Mouse (Mus musculus): ENCODE results near the gene Txnrd2. TPM values are rescaled to one million over a fixed set of nuclear protein-coding genes. Genes with fewer than 3 reads are reported as not detected.

The Txnrd2 gene
- polyA plus RNA-seq, 1 experiment from 2014 or later: 34.5 TPM

- H3K27ac ChIP-seq (replicated peaks): no peak overlapping the region
- no peak overlapping the region for H3K9ac ChIP-seq
- H3K27me3 ChIP-seq (replicated peaks): no peaks in the 10 kb centered on the region
- ATAC-seq (ENCODE audit: extremely low read depth, insufficient number of reproducible peaks, low FRiP score, low TSS enrichment): no peak
- no peaks in the 10 kb centered on the region for H3K9me3 ChIP-seq
- H3K36me3 ChIP-seq: peaks cover 65% of the 10 kb centered on the region
- peaks cover 44% of the 10 kb centered on the region for H3K4me1 ChIP-seq
- H3K4me2 ChIP-seq: no peak overlapping the region
- WGBS: 85% methylated on average over 1 of the region's 1 CpGs
- no peak overlapping the region for H3K4me3 ChIP-seq
Observed at GRCm38 (mm10) chr16:18419603-18420026, 6.6 kb upstream of the Txnrd2 start.

- H3K36me3 ChIP-seq: peaks cover 57% of the 10 kb centered on the region
- no peaks in the 10 kb centered on the region for H3K27me3 ChIP-seq (replicated peaks)
- no peak overlapping the region for H3K4me2 ChIP-seq
- H3K4me1 ChIP-seq: peaks cover 53% of the 10 kb centered on the region
- 73% methylated on average over 3 of the region's 3 CpGs for WGBS
- H3K4me3 ChIP-seq: no peak overlapping the region
- no peak for ATAC-seq (ENCODE audit: extremely low read depth, insufficient number of reproducible peaks, low FRiP score, low TSS enrichment)
- no peak overlapping the region for H3K27ac ChIP-seq (replicated peaks)
- no peaks in the 10 kb centered on the region for H3K9me3 ChIP-seq
- no peak overlapping the region for H3K9ac ChIP-seq
Observed at GRCm38 (mm10) chr16:18420571-18420970, 5.6 kb upstream of the Txnrd2 start.

- Histone ChIP-seq H3K36me3 (peaks cover 39% of the 10 kb centered on the region), H3K4me2 (peak overlapping the region; percentile 95; the same call in 1 of the 2 replicates), H3K27me3 (replicated peaks) (no peaks in the 10 kb centered on the region), H3K9me3 (no peaks in the 10 kb centered on the region), H3K4me3 (no peak overlapping the region), H3K9ac (peak overlapping the region; percentile 44), H3K27ac (replicated peaks) (peak overlapping the region; percentile 59), H3K4me1 (peaks cover 59% of the 10 kb centered on the region)
- ATAC-seq (ENCODE audit: extremely low read depth, insufficient number of reproducible peaks, low FRiP score, low TSS enrichment): no peak
- 79% methylated on average over 7 of the region's 7 CpGs for WGBS
Observed at GRCm38 (mm10) chr16:18423203-18423914, 2.8 kb upstream of the Txnrd2 start.

GRCm38 (mm10) chr16:18423915-18424265, 2.3 kb upstream of the Txnrd2 start:
- Histone ChIP-seq H3K27ac (replicated peaks) (peak overlapping the region; percentile 59; the same call in 1 of the 2 replicates), H3K4me2 (peak overlapping the region; percentile 95; the same call in 1 of the 2 replicates), H3K9ac (peak overlapping the region; percentile 44), H3K36me3 (peaks cover 37% of the 10 kb centered on the region), H3K4me1 (peaks cover 62% of the 10 kb centered on the region), H3K9me3 (no peaks in the 10 kb centered on the region), H3K27me3 (replicated peaks) (no peaks in the 10 kb centered on the region), H3K4me3 (no peak overlapping the region)
- no peak for ATAC-seq (ENCODE audit: extremely low read depth, insufficient number of reproducible peaks, low FRiP score, low TSS enrichment)
- 77% methylated on average over 5 of the region's 5 CpGs for WGBS

- Histone ChIP-seq H3K27me3 (replicated peaks) (no peaks in the 10 kb centered on the region), H3K36me3 (peaks cover 37% of the 10 kb centered on the region), H3K4me1 (peaks cover 68% of the 10 kb centered on the region), H3K9ac (peak overlapping the region; percentile 97), H3K27ac (replicated peaks) (peak overlapping the region; percentile 59; the same call in 1 of the 2 replicates), H3K9me3 (no peaks in the 10 kb centered on the region), H3K4me2 (peak overlapping the region; percentile 95), H3K4me3 (peak overlapping the region; percentile 92)
- WGBS: 70% methylated on average over 11 of the region's 11 CpGs
- ATAC-seq (ENCODE audit: extremely low read depth, insufficient number of reproducible peaks, low FRiP score, low TSS enrichment): no peak
Observed at GRCm38 (mm10) chr16:18424364-18425045, 1.7 kb upstream of the Txnrd2 start.

GRCm38 (mm10) chr16:18425475-18426214, 539 bp upstream of the Txnrd2 start:
- H3K27ac ChIP-seq (replicated peaks): peak overlapping the region; percentile 84
- peak overlapping the region; percentile 97 for H3K9ac ChIP-seq
- H3K9me3 ChIP-seq: no peaks in the 10 kb centered on the region
- 12% methylated on average over 10 of the region's 10 CpGs for WGBS
- H3K4me1 ChIP-seq: peaks cover 70% of the 10 kb centered on the region
- H3K27me3 ChIP-seq (replicated peaks): no peaks in the 10 kb centered on the region
- H3K4me3 ChIP-seq: peak overlapping the region; percentile 92
- peak; percentile 16; the same call in 1 of the 2 replicates for ATAC-seq (ENCODE audit: extremely low read depth, insufficient number of reproducible peaks, low FRiP score, low TSS enrichment)
- H3K36me3 ChIP-seq: peaks cover 31% of the 10 kb centered on the region
- H3K4me2 ChIP-seq: peak overlapping the region; percentile 95

- H3K36me3 ChIP-seq: peaks cover 22% of the 10 kb centered on the region
- no peaks in the 10 kb centered on the region for H3K9me3 ChIP-seq
- peak within 1 kb of the TSS; percentile 95 for H3K4me2 ChIP-seq
- H3K4me3 ChIP-seq: peak within 1 kb of the TSS; percentile 92
- 56% methylated on average over 5 of the region's 5 CpGs for WGBS
- H3K27me3 ChIP-seq (replicated peaks): no peaks in the 10 kb centered on the region
- no peak for ATAC-seq (ENCODE audit: extremely low read depth, insufficient number of reproducible peaks, low FRiP score, low TSS enrichment)
- H3K27ac ChIP-seq (replicated peaks): peak within 1 kb of the TSS; percentile 84
- H3K4me1 ChIP-seq: peaks cover 61% of the 10 kb centered on the region
- peak within 1 kb of the TSS; percentile 97 for H3K9ac ChIP-seq
Observed at GRCm38 (mm10) chr16:18426802-18427280, 657 bp downstream of the Txnrd2 start, which contains the start of gene Comt. Comt (minus strand) TSS chr16:18426852.

GRCm38 (mm10) chr16:18428011-18428515, 1.9 kb downstream of the Txnrd2 start:
- Histone ChIP-seq H3K9ac (peak overlapping the region; percentile 47; the same call in 1 of the 2 replicates), H3K9me3 (no peaks in the 10 kb centered on the region), H3K4me1 (peaks cover 59% of the 10 kb centered on the region), H3K27me3 (replicated peaks) (no peaks in the 10 kb centered on the region), H3K4me3 (0 out of 2 replicates have a peak overlapping the region, but pooled peaks have one; percentile 12), H3K27ac (replicated peaks) (peak overlapping the region; percentile 41), H3K36me3 (peaks cover 17% of the 10 kb centered on the region), H3K4me2 (peak overlapping the region; percentile 42)
- WGBS: 83% methylated on average over 5 of the region's 5 CpGs
- no peak for ATAC-seq (ENCODE audit: extremely low read depth, insufficient number of reproducible peaks, low FRiP score, low TSS enrichment)

- H3K9ac ChIP-seq: peak overlapping the region; percentile 47
- no peak for ATAC-seq (ENCODE audit: extremely low read depth, insufficient number of reproducible peaks, low FRiP score, low TSS enrichment)
- peak overlapping the region; percentile 41 for H3K27ac ChIP-seq (replicated peaks)
Observed at GRCm38 (mm10) chr16:18428516-18429042, 2.4 kb downstream of the Txnrd2 start.

GRCm38 (mm10) chr16:18429641-18430040, 3.5 kb downstream of the Txnrd2 start:
- 80% methylated on average over 8 of the region's 8 CpGs for WGBS
- Histone ChIP-seq H3K9ac (peak overlapping the region; percentile 19; the same call in 1 of the 2 replicates), H3K4me1 (peaks cover 43% of the 10 kb centered on the region), H3K36me3 (peaks cover 15% of the 10 kb centered on the region), H3K27ac (replicated peaks) (no peak overlapping the region; the same call in 1 of the 2 replicates), H3K27me3 (replicated peaks) (no peaks in the 10 kb centered on the region), H3K4me3 (peak overlapping the region; percentile 26), H3K4me2 (peak overlapping the region; percentile 42), H3K9me3 (no peaks in the 10 kb centered on the region)
- no peak for ATAC-seq (ENCODE audit: extremely low read depth, insufficient number of reproducible peaks, low FRiP score, low TSS enrichment)

More at GRCm38 (mm10) chr16:18428516-18429042, 2.4 kb downstream of the Txnrd2 start:
- Histone ChIP-seq H3K4me2 (peak overlapping the region; percentile 42), H3K27me3 (replicated peaks) (no peaks in the 10 kb centered on the region), H3K4me3 (0 out of 2 replicates have a peak overlapping the region, but pooled peaks have one; percentile 12), H3K9me3 (no peaks in the 10 kb centered on the region), H3K4me1 (peaks cover 53% of the 10 kb centered on the region), H3K36me3 (peaks cover 14% of the 10 kb centered on the region)
- 59% methylated on average over 7 of the region's 7 CpGs for WGBS
